Mouse (Mus musculus) limb, embryonic 12.5 days (tissue): ENCODE results near the gene Sdf2l1. TPM values are rescaled to one million over a fixed set of nuclear protein-coding genes. Genes with fewer than 3 reads are reported as not detected.

ENCODE experiments used
- ATAC-seq: fragments of 200-750 bp; cut with Nextera tagmentation; 2 replicates; pipeline ENCODE4 v1.8.0; 2017; ENCODE audit warnings: low read depth, moderate TSS enrichment; ENCODE audit not compliant: insufficient number of reproducible peaks, insufficient read depth, low FRiP score, low TSS enrichment
- H3K27ac ChIP-seq: fragments of 300-500 bp; sonication (generic); 2 replicates; pipeline ENCODE4 v1.5.1; 2016; ENCODE audit warnings: mild to moderate bottlenecking, moderate library complexity
- H3K27me3 ChIP-seq: fragments of 300-500 bp; sonication (generic); 2 replicates; pipeline ENCODE4 v1.6.1; 2016; ENCODE audit warnings: mild to moderate bottlenecking, moderate library complexity
- H3K36me3 ChIP-seq: fragments of 300-500 bp; sonication (generic); 2 replicates; pipeline ENCODE4 v1.6.1; 2016; ENCODE audit warnings: mild to moderate bottlenecking, moderate library complexity
- H3K4me1 ChIP-seq: fragments of 300-500 bp; sonication (generic); replicated peaks from 2 replicates; pipeline ENCODE4 v1.6.1; 2016
- H3K4me2 ChIP-seq: fragments of 300-500 bp; sonication (generic); 2 replicates; pipeline ENCODE4 v1.6.1; 2016; ENCODE audit warnings: mild to moderate bottlenecking, moderate library complexity
- H3K4me3 ChIP-seq: fragments of 300-500 bp; sonication (generic); replicated peaks from 2 replicates; pipeline ENCODE4 v1.5.1; 2016; ENCODE audit warnings: mild to moderate bottlenecking
- H3K9ac ChIP-seq: fragments of 300-500 bp; sonication (generic); replicated peaks from 2 replicates; pipeline ENCODE4 v1.6.1; 2016; ENCODE audit warnings: mild to moderate bottlenecking, moderate library complexity
- H3K9me3 ChIP-seq: fragments of 300-500 bp; sonication (generic); 2 replicates; pipeline ENCODE4 v1.6.1; 2016; ENCODE audit warnings: mild to moderate bottlenecking, moderate library complexity
- WGBS: fragments of 180-500 bp; shearing (Covaris S2); methylation state at CpG from one replicate; pipeline ENCODE4 v1.1.7; 2016; 5-methylcytosine and 5-hydroxymethylcytosine counted together
- polyA plus RNA-seq: library from polyadenylated mRNA; unstranded; fragments of >200 nt; fragmentation: Nextera tagmentation; extraction: Ambion mirVana; gene quantifications from 2 replicates; pipeline ENCODE4 v1.2.1, GENCODE M21; 2016

Gene Sdf2l1
- polyA plus RNA-seq, 1 experiment from 2014 or later = 54.8 TPM

DNA sequence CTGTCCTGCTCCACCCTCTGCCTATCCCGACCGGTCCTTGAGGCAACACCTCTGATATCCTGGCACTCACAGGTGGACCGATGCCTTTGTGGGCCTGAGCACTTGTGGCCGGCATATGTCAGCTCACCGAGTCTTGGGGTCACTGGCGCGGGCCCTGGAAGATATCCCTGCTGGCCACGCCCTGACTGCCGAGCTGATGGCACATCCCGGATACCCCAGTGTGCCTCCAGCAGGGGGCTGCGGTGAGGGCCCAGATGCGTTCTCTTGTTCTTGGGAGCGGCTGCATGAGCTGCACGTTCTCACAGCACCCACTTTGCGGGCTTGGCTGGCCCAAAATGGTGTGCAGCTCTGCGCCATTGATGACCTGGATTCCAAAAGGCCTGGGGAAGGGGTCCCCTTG, 15.9 kb upstream of the Sdf2l1 start:
- H3K4me3 ChIP-seq = peak overlapping the region; percentile 52
- no peak for ATAC-seq
- H3K36me3 ChIP-seq = peaks cover 23% of the 10 kb centered on the region
- H3K27ac ChIP-seq = 0 out of 2 replicates have a peak overlapping the region, but pooled peaks have one; percentile 35
- H3K27me3 ChIP-seq = peaks cover 17% of the 10 kb centered on the region
- H3K4me2 ChIP-seq = peak overlapping the region; percentile 97
- WGBS = 9% methylated on average over 16 of the region's 16 CpGs
- H3K9me3 ChIP-seq = no peaks in the 10 kb centered on the region
- peaks cover 11% of the 10 kb centered on the region; the same call in 1 of the 2 replicates for H3K4me1 ChIP-seq
- peak overlapping the region; percentile 18; the same call in 1 of the 2 replicates for H3K9ac ChIP-seq

DNA sequence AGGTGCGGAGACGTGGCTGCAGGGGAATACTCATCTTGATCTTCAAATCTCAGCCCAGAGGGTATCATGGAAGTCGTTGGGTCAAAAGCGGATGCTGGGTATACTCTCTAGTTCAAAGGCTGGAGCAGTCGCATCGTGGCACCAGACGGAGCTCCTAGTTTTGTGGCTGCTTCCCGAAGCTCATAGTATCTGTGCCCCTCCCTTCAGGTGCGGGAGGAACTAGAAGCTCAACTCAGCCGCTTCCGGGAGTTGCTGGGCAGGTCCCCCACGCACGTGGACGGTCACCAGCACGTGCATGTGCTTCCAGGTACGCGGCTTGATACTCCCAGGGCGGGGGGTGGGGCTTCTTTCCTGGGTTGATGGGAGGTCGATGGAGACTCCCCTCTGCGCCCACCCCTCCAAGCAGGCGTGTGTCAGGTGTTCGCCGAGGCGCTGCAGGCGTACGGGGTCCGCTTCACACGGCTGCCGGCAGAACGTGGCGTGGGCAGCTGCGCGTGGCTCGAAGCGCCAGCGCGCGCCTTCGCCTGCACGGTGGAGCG, 15.3 kb upstream of the Sdf2l1 start:
- H3K27ac ChIP-seq = no peak overlapping the region
- WGBS = under 1% methylated on average over 41 of the region's 41 CpGs
- no peak for ATAC-seq

DNA sequence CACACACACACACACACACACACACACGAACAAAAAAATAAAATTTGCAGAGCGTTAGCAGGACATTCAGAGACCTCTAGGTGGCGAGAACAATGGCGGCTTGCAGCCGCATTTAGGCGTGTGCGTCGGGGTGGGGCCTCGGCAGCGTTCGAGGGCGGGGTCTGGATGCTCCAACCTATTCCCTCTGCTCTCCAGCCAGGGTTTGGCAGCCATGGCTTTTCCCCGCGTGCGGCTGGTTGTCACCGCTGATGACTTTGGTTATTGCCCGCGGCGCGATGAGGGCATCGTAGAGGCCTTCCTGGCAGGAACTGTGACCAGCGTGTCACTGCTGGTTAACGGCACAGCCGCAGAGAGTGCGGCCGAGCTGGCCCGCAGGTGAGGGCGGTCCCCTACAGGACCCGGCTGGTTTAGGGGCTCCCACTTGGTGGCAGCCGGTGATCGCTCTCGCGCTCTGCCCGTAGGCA, 14.6 kb upstream of the Sdf2l1 start, which contains the start of gene Ccdc116:
TSS of gene Ccdc116 (minus strand) at position 458 of the 464 bp plus-strand sequence.
- peaks cover 17% of the 10 kb centered on the region for H3K27me3 ChIP-seq
- peaks cover 10% of the 10 kb centered on the region for H3K36me3 ChIP-seq
- peak within 1 kb of the TSS; percentile 97 for H3K4me2 ChIP-seq
- H3K9ac ChIP-seq = peak within 1 kb of the TSS; percentile 50
- peaks cover 11% of the 10 kb centered on the region; the same call in 1 of the 2 replicates for H3K4me1 ChIP-seq
- H3K9me3 ChIP-seq = no peaks in the 10 kb centered on the region
- under 1% methylated on average over 34 of the region's 34 CpGs for WGBS
- peak; percentile 72 for ATAC-seq
- peak within 1 kb of the TSS; percentile 52 for H3K4me3 ChIP-seq
- no peak within 1 kb of the TSS for H3K27ac ChIP-seq

More for the DNA sequence above, 15.3 kb upstream of the Sdf2l1 start:
- Histone ChIP-seq H3K36me3 (peaks cover 17% of the 10 kb centered on the region), H3K27me3 (peaks cover 17% of the 10 kb centered on the region), H3K4me1 (peaks cover 11% of the 10 kb centered on the region; the same call in 1 of the 2 replicates), H3K4me3 (peak overlapping the region; percentile 52), H3K9ac (peak overlapping the region; percentile 50), H3K4me2 (peak overlapping the region; percentile 97), H3K9me3 (no peaks in the 10 kb centered on the region)

DNA sequence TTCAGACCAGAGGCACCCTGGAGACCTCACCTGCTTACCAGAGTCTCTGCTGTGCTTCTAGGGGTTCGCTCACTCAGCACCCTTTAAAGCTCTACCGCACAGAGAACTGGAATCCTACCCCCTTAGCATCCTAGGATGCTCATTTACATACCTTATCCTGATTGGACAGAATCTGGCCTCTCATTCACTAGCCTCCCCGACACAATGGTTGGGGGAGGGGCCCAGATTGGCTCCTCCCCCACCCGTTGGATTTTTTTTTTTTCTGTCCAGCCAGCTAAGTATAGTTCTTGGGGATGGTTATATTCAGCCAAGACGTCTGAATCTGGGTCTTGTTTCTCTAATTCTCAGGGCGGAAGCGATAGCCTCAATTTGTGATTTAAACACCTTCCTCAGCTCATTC, 12.2 kb upstream of the Sdf2l1 start, which contains the start of gene Ydjc:
TSS of gene Ydjc (plus strand) at position 283 of the 400 bp plus-strand sequence.
- Histone ChIP-seq H3K4me2 (no peak within 1 kb of the TSS), H3K9ac (no peak within 1 kb of the TSS), H3K27me3 (peaks cover 17% of the 10 kb centered on the region), H3K27ac (no peak within 1 kb of the TSS), H3K9me3 (no peaks in the 10 kb centered on the region), H3K4me1 (peaks cover 11% of the 10 kb centered on the region; the same call in 1 of the 2 replicates), H3K36me3 (no peaks in the 10 kb centered on the region), H3K4me3 (no peak within 1 kb of the TSS)
- no peak for ATAC-seq
- WGBS = 21% methylated on average over 7 of the region's 7 CpGs

DNA sequence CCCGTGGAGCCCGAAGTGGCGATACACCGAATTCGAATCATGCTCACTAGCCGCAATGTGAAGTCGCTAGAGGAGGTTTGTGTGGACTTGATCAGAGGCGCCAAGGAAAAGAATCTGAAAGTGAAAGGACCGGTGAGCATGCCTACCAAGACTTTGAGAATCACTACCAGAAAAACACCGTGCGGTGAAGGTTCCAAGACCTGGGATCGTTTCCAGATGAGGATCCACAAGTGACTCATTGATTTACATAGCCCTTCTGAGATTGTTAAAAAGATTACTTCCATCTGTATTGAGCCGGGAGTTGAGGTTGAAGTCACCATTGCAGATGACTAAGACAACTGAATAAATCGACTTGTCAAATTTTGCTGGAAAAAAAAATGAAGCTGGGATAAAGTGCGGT, 5.2 kb upstream of the Sdf2l1 start:
- no peak overlapping the region for H3K4me2 ChIP-seq
- H3K4me3 ChIP-seq = no peak overlapping the region
- H3K27me3 ChIP-seq = no peaks in the 10 kb centered on the region
- ATAC-seq = no peak
- WGBS = 79% methylated on average over 15 of the region's 15 CpGs
- no peaks in the 10 kb centered on the region for H3K36me3 ChIP-seq
- no peaks in the 10 kb centered on the region for H3K9me3 ChIP-seq
- peaks cover 7% of the 10 kb centered on the region; the same call in 1 of the 2 replicates for H3K4me1 ChIP-seq
- H3K9ac ChIP-seq = no peak overlapping the region
- no peak overlapping the region for H3K27ac ChIP-seq

DNA sequence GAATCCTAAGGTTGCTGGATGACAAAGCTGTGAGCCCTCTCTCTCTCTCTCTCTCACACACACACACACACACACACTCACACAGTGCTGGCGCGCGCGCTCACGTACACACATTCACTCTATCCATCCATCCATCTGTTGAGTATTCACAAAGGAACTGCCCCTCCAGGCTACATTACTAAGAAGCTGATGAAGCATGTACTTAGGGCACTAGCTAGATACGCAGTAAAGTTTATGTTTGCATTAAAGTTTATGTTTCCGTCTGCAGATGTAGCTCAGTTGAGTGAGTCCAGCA, 670 bp upstream of the Sdf2l1 start:
- peak overlapping the region; percentile 79 for H3K4me3 ChIP-seq
- H3K27ac ChIP-seq = no peak overlapping the region
- peak overlapping the region; percentile 96 for H3K4me2 ChIP-seq
- H3K27me3 ChIP-seq = no peaks in the 10 kb centered on the region
- H3K9ac ChIP-seq = peak overlapping the region; percentile 51
- ATAC-seq = no peak; the same call in 1 of the 2 replicates
- WGBS = 37% methylated on average over 7 of the region's 7 CpGs
- H3K4me1 ChIP-seq = peaks cover 18% of the 10 kb centered on the region
- H3K9me3 ChIP-seq = no peaks in the 10 kb centered on the region
- H3K36me3 ChIP-seq = no peaks in the 10 kb centered on the region

DNA sequence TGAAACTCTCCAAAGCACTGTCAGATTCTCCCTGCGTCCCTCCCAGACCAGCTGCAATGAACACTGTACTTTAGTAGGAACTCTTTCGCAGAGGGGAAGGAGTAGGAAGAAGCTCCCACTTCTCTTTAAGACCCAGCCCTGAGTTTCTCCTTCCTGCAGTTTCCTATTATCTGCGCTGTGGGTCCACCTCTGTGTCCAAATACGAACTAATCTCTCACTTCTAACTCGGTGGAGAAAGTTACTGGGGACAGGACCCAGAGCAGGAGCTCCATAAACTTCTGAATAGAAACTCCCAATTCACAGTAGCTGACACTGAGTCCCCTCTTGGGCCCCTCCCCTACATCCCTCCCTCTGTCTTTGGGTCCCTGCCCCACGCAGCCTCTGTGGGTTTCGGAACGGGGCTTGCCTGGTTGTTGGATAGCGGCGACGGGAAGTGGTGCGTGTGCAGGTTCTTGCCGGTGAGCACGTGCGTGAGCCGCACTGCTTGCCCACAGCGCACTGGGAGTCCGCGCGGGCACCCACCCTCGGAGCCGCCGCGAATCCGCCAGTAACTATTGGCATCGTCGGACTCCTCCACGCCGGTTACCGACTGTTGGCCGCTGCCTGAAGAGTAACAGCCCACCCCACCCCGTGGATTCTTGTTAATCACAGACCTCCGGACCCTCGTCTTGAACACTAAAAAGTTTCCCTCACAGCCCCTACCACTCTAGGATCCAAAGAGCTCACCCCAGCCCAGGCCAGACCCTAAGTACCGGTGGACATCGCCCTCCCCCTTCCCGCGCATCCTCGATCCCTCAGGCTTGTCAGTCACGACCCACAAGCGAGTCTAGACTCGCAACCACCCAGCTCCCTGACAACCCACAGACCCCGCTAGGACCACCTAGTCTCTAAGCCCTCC, 743 bp downstream of the Sdf2l1 start:
- ATAC-seq = no peak; the same call in 1 of the 2 replicates
- H3K27ac ChIP-seq = peak overlapping the region; percentile 85
- peak overlapping the region; percentile 79 for H3K4me3 ChIP-seq
- peak overlapping the region; percentile 75 for H3K9ac ChIP-seq
- no peaks in the 10 kb centered on the region for H3K36me3 ChIP-seq
- peaks cover 18% of the 10 kb centered on the region for H3K4me1 ChIP-seq
- H3K9me3 ChIP-seq = no peaks in the 10 kb centered on the region
- WGBS = 3% methylated on average over 43 of the region's 43 CpGs
- H3K4me2 ChIP-seq = peak overlapping the region; percentile 96
- no peaks in the 10 kb centered on the region for H3K27me3 ChIP-seq

DNA sequence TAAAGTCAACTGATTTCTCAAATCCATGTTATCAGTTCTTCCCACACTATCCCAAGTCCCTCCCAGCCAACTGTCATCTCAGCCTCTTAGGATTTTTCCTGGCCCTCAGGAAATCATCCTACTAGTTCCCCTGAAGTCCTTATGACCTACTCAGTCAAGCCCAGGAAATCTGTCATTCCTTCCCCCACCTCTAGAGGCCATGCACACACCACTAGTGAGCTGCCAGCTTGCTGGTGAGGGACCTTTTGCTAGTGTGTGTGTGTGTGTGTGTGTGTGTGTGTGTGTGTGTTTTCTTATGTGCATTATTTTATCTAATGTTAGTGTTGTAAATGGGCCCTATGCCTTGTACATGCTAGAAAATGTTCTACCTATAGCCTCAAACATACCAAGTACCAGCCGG, 4.9 kb downstream of the Sdf2l1 start:
- Histone ChIP-seq H3K27ac (no peak overlapping the region), H3K4me1 (peaks cover 34% of the 10 kb centered on the region), H3K36me3 (peaks cover 10% of the 10 kb centered on the region), H3K4me2 (no peak overlapping the region), H3K4me3 (no peak overlapping the region), H3K9me3 (no peaks in the 10 kb centered on the region), H3K9ac (no peak overlapping the region), H3K27me3 (no peaks in the 10 kb centered on the region)
- ATAC-seq = no peak
- 88% methylated on average over 1 of the region's 1 CpGs for WGBS

DNA sequence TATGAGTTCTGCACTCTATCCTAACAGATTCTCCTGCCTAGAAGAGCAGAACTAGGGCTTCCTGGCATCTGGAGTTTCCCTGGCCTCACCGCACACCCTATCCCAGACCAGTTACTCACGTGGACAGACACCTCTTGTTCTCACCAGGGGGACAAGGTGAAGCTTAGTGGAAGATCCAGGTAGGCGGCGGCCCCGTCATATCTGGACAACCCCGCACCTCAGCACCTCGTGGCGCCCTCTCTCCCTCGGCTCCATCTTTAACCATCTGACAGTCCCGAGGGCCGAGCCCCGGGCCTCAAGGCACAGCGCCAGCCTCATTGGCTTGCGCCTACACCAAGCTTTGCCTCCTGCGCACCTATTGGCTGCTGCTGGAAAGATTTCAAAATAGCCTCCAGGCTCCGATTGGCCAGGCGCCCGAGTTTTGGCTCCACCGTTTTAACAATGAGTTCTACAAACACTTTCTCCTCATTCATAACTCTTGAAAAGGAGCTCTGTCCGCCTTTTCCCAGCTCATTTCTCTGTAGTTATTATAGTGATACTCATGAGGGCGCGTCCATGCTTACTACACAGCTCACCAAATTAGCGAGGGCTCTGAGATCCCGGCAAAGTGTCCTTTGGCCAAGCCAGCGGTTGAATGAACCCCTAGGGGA, 7.2 kb downstream of the Sdf2l1 start, which contains the start of gene 2610318N02Rik:
TSS of gene 2610318N02Rik (minus strand) at position 297 of the 650 bp plus-strand sequence.
- WGBS = under 1% methylated on average over 25 of the region's 25 CpGs
- no peaks in the 10 kb centered on the region for H3K27me3 ChIP-seq
- peak within 1 kb of the TSS; percentile 90 for H3K4me2 ChIP-seq
- peak within 1 kb of the TSS; percentile 83 for H3K27ac ChIP-seq
- peak within 1 kb of the TSS; percentile 58 for H3K4me3 ChIP-seq
- H3K9ac ChIP-seq = peak within 1 kb of the TSS; percentile 75
- peak; percentile 94 for ATAC-seq
- peaks cover 33% of the 10 kb centered on the region for H3K36me3 ChIP-seq
- no peaks in the 10 kb centered on the region for H3K9me3 ChIP-seq
- peaks cover 25% of the 10 kb centered on the region for H3K4me1 ChIP-seq

DNA sequence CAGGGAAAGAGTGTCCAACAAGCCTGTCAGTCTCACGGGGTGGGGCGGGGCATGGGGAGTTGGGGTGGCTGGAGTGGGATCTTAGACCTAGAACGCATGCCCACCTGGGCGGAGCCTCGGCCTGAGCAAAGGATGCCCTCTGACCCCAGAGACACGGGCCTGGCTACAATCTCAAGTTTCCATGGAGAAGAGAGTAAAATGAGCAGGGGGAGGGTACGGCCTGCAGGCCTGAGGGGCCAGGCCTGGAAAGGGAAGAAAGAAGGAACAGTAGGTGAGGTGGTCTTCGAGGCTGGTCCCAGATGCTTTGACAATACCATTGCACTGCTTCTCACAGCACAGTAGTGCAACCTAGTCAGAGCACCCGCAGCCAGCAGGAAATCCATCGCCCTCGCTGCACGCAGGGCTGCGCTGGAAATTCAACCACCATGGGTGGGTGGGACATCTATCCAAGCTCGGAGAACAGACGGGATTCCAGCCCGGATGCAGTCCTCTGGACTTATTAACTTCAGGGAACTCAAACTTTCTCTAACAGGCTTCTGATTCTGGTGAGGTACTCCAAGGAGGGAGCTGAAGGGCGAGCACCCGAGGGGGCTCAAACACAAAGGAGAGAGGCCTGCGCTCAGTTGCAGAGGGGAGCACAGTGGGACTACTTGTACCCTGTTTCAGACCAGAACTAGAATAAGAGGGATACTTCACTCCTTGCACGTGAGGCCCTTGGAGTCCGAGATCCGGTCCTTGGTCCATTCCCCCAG, 7.9 kb downstream of the Sdf2l1 start:
- WGBS = 3% methylated on average over 22 of the region's 22 CpGs
- peak; percentile 43; the same call in 1 of the 2 replicates for ATAC-seq
- no peaks in the 10 kb centered on the region for H3K27me3 ChIP-seq
- H3K4me2 ChIP-seq = peak overlapping the region; percentile 90
- H3K9ac ChIP-seq = peak overlapping the region; percentile 75
- peak overlapping the region; percentile 83 for H3K27ac ChIP-seq
- peaks cover 40% of the 10 kb centered on the region for H3K36me3 ChIP-seq
- H3K9me3 ChIP-seq = no peaks in the 10 kb centered on the region
- peak overlapping the region; percentile 58 for H3K4me3 ChIP-seq
- peaks cover 25% of the 10 kb centered on the region for H3K4me1 ChIP-seq
